Mouse (Mus musculus) lung, postnatal 0 days (tissue): ENCODE measurements around the gene Dcn. TPM values are rescaled to one million over a fixed set of nuclear protein-coding genes. Genes with fewer than 3 reads are reported as not detected.
A peak's percentile ranks its signal among the peaks of the same experiment; 100 is the strongest.

Experiments used
- ATAC-seq: fragments of 200-750 bp; cut with Nextera tagmentation; 2 replicates; pipeline ENCODE4 v1.8.0; 2017; ENCODE audit warnings: moderate library complexity
- DNase-seq: peaks from one replicate; pipeline ENCODE4 v3.0.0-alpha.2; 2016; ENCODE audit warnings: low spot score
- H3K27ac ChIP-seq: fragments of 300-500 bp; sonication (generic); 2 replicates; pipeline ENCODE4 v1.5.1; 2014; ENCODE audit warnings: antibody characterized with exemption, mild to moderate bottlenecking, low read length, mixed read lengths
- H3K27me3 ChIP-seq: fragments of 300-500 bp; sonication (generic); replicated peaks from 2 replicates; pipeline ENCODE4 v1.6.1; 2014; ENCODE audit warnings: low read length, mixed read lengths; ENCODE audit not compliant: insufficient read depth
- H3K36me3 ChIP-seq: fragments of 300-500 bp; sonication (generic); 2 replicates; pipeline ENCODE4 v1.6.1; 2014; ENCODE audit warnings: low read length, mixed read lengths; ENCODE audit not compliant: insufficient read depth
- H3K4me1 ChIP-seq: fragments of 300-500 bp; sonication (generic); 2 replicates; pipeline ENCODE4 v1.6.1; 2014; ENCODE audit warnings: antibody characterized with exemption, low read depth, low read length, mixed read lengths; ENCODE audit not compliant: insufficient read depth
- H3K4me2 ChIP-seq: fragments of 300-500 bp; sonication (generic); replicated peaks from 2 replicates; pipeline ENCODE4 v1.6.1; 2014; ENCODE audit warnings: low read depth, mild to moderate bottlenecking, low read length, moderate library complexity, mixed read lengths
- H3K4me3 ChIP-seq: fragments of 300-500 bp; sonication (generic); 2 replicates; pipeline ENCODE4 v1.5.1; 2014; ENCODE audit warnings: low read depth, low read length
- H3K9ac ChIP-seq: fragments of 300-500 bp; sonication (generic); replicated peaks from 2 replicates; pipeline ENCODE4 v1.6.1; 2014; ENCODE audit warnings: low read depth, mild to moderate bottlenecking
- H3K9me3 ChIP-seq: fragments of 300-500 bp; sonication (generic); 2 replicates; pipeline ENCODE4 v1.6.1; 2016; ENCODE audit warnings: low read length, mixed read lengths
- CTCF ChIP-seq: IDR thresholded peaks from 2 replicates; pipeline ENCODE4 v1.5.1; 2016; ENCODE audit warnings: antibody characterized with exemption, mild to moderate bottlenecking
- EP300 ChIP-seq: IDR thresholded peaks from 2 replicates; pipeline ENCODE4 v1.6.1; 2016; ENCODE audit warnings: antibody characterized with exemption, mild to moderate bottlenecking, control low read depth
- WGBS: fragments of 180-500 bp; shearing (Covaris S2); extraction: QIAGEN DNeasy Blood & Tissue Kit; methylation state at CpG from one replicate; pipeline ENCODE4 v1.1.7; 2014; 5-methylcytosine and 5-hydroxymethylcytosine counted together
- polyA plus RNA-seq: library from polyadenylated mRNA; unstranded; fragments of >200 nt; fragmentation: Nextera tagmentation; extraction: Ambion mirVana; gene quantifications from 2 replicates; pipeline ENCODE4 v1.2.1, GENCODE M21; 2015

Gene Dcn
- polyA plus RNA-seq, 1 experiment from 2014 or later, result 35.4 TPM

DNA sequence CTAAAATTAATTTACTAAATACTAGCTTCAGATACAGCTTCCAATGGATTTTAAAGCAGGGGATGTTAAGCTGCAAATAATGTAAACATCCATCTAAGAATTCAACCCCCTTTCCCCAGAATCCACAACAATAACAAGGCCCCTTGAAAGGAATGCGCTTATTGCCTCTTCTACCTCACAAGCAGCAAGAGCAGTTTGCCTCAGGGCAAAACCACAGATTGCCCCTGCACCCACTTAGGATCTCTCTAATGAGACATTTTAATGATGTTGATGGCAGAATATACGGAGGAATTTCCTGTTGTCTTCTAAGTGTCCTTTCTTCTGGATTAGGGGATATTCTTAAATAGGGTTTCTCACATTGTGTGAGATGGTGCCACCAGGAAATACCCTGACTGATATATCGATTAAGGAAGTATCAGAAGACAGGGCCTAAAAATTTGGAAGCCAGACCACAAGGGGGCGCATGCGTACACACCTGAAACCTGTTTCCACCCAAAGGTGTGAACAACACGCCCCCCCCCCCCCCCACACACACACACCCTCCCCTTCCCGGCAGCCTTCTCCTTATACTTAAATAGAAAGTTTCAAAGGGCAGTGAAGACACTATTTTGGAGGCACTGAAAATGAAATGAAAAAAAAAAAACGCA is 88.2 kb downstream of the Dcn start:
- Histone ChIP-seq H3K27me3 (no peaks in the 10 kb centered on the region), H3K4me3 (no peak overlapping the region), H3K4me2 (no peak overlapping the region), H3K27ac (no peak overlapping the region), H3K9me3 (no peaks in the 10 kb centered on the region), H3K9ac (no peak overlapping the region), H3K36me3 (no peaks in the 10 kb centered on the region), H3K4me1 (no peaks in the 10 kb centered on the region)
- TF ChIP-seq CTCF, result peak; percentile 32
- TF ChIP-seq EP300, result no peak
- ATAC-seq (no peak), DNase-seq (no peak)
- 70% methylated on average over 8 of the region's 8 CpGs for WGBS

Other genes with a start within 250 kb of the Dcn start
- gene Lum, start 85.5 kb downstream of the Dcn start, polyA plus RNA-seq, result 2.8 and 3.4 TPM in 2 replicates
- gene Kera, start 127.3 kb downstream of the Dcn start, polyA plus RNA-seq, result not detected in 2 replicates
- 0.07 TPM in 1 of 2 replicates, not detected in the other for gene Epyc, start 164.5 kb downstream of the Dcn start, polyA plus RNA-seq
- gene Ccer1, start 213.4 kb downstream of the Dcn start, polyA plus RNA-seq, result not detected in 2 replicates
- not detected in 2 replicates for gene C030005K15Rik, start 247.1 kb downstream of the Dcn start, polyA plus RNA-seq